Mouse (Mus musculus) thymus, adult 18-20 months (tissue): ENCODE results near the gene Tnnc2.
"Not testable (repeated sequence)": the region's sequence is repeated elsewhere in the genome, so short reads cannot be mapped to it uniquely, and the experiment has no call there.

ENCODE experiments used
- DNase-seq, 2 experiments: peaks; one replicate each; pipeline ENCODE4 v3.0.0; 2022; ENCODE audit warnings: mixed read lengths in 2 of 2

The Tnnc2 gene

GRCm38 (mm10) chr2:164779481-164780086 lies at the start of gene Tnnc2:
Gene Tnnc2, minus strand, starts transcription at chr2:164779967.
- DNase-seq, result no peak

- no peak for DNase-seq
Observed at GRCm38 (mm10) chr2:164829090-164829489, 49.3 kb upstream of the Tnnc2 start.

GRCm38 (mm10) chr2:164828437-164828836 lies 48.7 kb upstream of the Tnnc2 start, which contains the start of gene Spata25:
Gene Spata25, minus strand, starts transcription at chr2:164828537.
- no peak for DNase-seq

GRCm38 (mm10) chr2:164827146-164827850 lies 47.5 kb upstream of the Tnnc2 start:
- DNase-seq, result no peak

GRCm38 (mm10) chr2:164825521-164825920 lies 45.8 kb upstream of the Tnnc2 start:
- DNase-seq, result no peak

- no peak for DNase-seq
Observed at GRCm38 (mm10) chr2:164823969-164824368, 44.2 kb upstream of the Tnnc2 start.

- no peak for DNase-seq
Observed at GRCm38 (mm10) chr2:164823181-164823585, 43.4 kb upstream of the Tnnc2 start.

GRCm38 (mm10) chr2:164822636-164823165 lies 42.9 kb upstream of the Tnnc2 start, which contains the start of gene Zswim1:
Gene Zswim1, plus strand, starts transcription at chr2:164822686.
- DNase-seq, result peak; percentile 96 to 98

- DNase-seq, result no peak
Observed at GRCm38 (mm10) chr2:164821060-164821459, 41.3 kb upstream of the Tnnc2 start.

- DNase-seq, result no peak
Observed at GRCm38 (mm10) chr2:164817703-164818102, 37.9 kb upstream of the Tnnc2 start.

- DNase-seq, result no peak
Observed at GRCm38 (mm10) chr2:164817206-164817605, 37.4 kb upstream of the Tnnc2 start.

- DNase-seq, result no peak
Observed at GRCm38 (mm10) chr2:164815821-164816220, 36.1 kb upstream of the Tnnc2 start.

GRCm38 (mm10) chr2:164815348-164815747 lies 35.6 kb upstream of the Tnnc2 start:
- no peak for DNase-seq

- DNase-seq, result no peak
Observed at GRCm38 (mm10) chr2:164813557-164813956, 33.8 kb upstream of the Tnnc2 start.

GRCm38 (mm10) chr2:164806614-164807013 lies 26.8 kb upstream of the Tnnc2 start:
- DNase-seq, result no peak

- DNase-seq, result no peak
Observed at GRCm38 (mm10) chr2:164805332-164805718, 25.6 kb upstream of the Tnnc2 start.

- DNase-seq, result peak; percentile 94 to 99
Observed at GRCm38 (mm10) chr2:164804533-164805331, 25.0 kb upstream of the Tnnc2 start, which contains the start of the genes Acot8 and Zswim3. Gene Acot8, minus strand, starts transcription at chr2:164804882. Gene Zswim3, plus strand, starts transcription at chr2:164805098.

- no peak for DNase-seq
Observed at GRCm38 (mm10) chr2:164803921-164804313, 24.1 kb upstream of the Tnnc2 start.

- DNase-seq, result no peak
Observed at GRCm38 (mm10) chr2:164803201-164803920, 23.6 kb upstream of the Tnnc2 start.

GRCm38 (mm10) chr2:164800252-164801004 lies 20.7 kb upstream of the Tnnc2 start:
- DNase-seq, result no peak

GRCm38 (mm10) chr2:164798554-164798953 lies 18.8 kb upstream of the Tnnc2 start:
- not testable (repeated sequence) for DNase-seq

GRCm38 (mm10) chr2:164795868-164796267 lies 16.1 kb upstream of the Tnnc2 start:
- DNase-seq, result no peak
